Mouse (Mus musculus): ENCODE data around the gene Htra3. TPM values are rescaled to one million over a fixed set of nuclear protein-coding genes. Genes with fewer than 3 reads are reported as not detected.
A peak's percentile ranks its signal among the peaks of the same experiment; 100 is the strongest.

Gene Htra3
- polyA plus RNA-seq (2014; fragmentation: Nextera tagmentation; extraction: Ambion mirVana): 42.5 and 46.4 TPM in 2 replicates

DNA sequence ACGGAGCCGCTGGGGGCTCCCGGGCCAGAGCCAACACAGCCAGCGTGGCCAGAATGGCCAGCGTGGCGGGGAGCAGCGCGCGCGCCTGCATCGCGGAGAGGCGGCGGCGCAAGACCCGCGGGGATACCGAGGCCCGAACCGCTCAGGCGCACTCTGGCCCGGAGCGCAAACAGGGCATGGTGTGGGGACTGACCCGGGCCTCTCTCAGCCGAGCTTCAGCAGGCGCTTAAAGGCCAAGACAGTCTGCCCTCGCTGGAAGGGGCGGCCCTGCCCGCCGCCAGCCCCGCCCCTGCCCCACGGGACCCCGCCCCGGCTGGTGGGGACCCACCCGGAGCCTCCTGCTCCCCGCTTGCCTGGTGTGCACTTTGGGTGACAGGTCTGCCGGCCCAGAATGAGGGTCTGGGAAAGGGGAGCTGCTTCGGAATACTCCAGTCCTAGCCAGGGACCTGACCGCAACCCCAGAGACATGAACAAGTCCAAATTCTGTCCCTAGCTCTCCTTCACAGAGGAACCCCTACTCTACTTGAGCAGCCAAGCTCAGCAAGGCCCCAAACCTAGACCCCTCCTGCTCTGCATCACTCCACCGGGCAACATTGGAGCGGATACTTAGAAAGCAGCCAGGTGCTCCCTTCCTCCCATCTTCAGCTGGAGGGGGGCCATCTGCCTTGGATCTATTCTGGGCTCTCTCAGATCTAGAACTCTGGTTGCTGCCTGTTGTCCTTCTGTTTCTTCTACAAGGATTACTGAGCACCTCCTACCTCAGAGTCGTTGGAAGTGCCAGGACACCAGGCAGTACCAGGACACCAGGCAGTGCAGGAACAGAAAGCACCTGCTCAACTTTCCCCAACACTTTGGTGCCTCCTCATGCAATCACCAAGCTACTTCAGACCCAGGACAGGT lies at the start of gene Htra3:
Htra3 (minus strand) TSS at position 527 of the 900 bp plus-strand sequence.
- peak within 1 kb of the TSS; percentile 70 for H3K9ac ChIP-seq (ENCODE audit: low read depth, low read length)
- peaks cover 3% of the 10 kb centered on the region; the same call in 1 of the 2 replicates for H3K4me1 ChIP-seq (ENCODE audit: control insufficient read depth, insufficient read depth, low read length)
- H3K27me3 ChIP-seq (replicated peaks; ENCODE audit: control insufficient read depth, insufficient read depth, low read length): peaks cover 41% of the 10 kb centered on the region
- peak within 1 kb of the TSS; percentile 96 for H3K4me2 ChIP-seq (ENCODE audit: low read depth, low read length)
- no peaks in the 10 kb centered on the region for H3K9me3 ChIP-seq (ENCODE audit: control insufficient read depth, low read length)
- H3K4me3 ChIP-seq (ENCODE audit: low read depth, low read length): peak within 1 kb of the TSS; percentile 50
- ATAC-seq (ENCODE audit: low read depth) (peak; percentile 72), DNase-seq (ENCODE audit: low spot score) (no peak)
- WGBS: 14% methylated on average over 25 of the region's 42 CpGs
- no peaks in the 10 kb centered on the region for H3K36me3 ChIP-seq (ENCODE audit: control insufficient read depth, insufficient read depth, low read length)
- H3K27ac ChIP-seq (replicated peaks; ENCODE audit: low read depth, low read length): no peak within 1 kb of the TSS

DNA sequence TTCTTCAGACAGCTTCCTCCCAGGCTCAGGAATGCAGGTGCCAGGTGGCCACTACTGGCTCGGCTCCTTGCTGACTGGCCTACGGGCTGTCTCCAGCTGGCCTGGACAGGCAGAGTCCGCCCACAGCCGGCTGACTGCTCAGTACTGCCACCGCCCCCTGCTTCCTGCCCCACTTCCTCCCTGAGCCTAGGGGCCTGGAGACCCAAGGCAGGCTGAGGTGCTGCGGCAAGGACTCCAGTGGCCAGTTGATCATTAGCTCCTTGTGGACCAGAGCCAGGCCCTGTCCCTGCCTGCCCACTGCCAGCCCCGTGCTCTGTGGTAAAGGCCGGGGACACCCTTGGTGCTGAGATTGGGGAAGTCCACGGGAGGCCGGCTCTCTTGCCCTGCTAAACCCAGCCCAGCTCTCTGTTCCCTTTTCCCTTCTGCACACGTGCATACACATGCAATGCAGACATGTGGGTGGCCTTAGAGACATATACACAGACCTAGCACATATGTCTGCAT lies 49.4 kb upstream of the Htra3 start:
- WGBS: 39% methylated on average over 10 of the region's 11 CpGs
- H3K9ac ChIP-seq (ENCODE audit: low read depth, low read length): no peak overlapping the region
- ATAC-seq (ENCODE audit: low read depth) (peak; percentile 68; the same call in 1 of the 2 replicates), DNase-seq (ENCODE audit: low spot score) (peak; percentile 55)
- H3K4me1 ChIP-seq (ENCODE audit: control insufficient read depth, insufficient read depth, low read length): no peaks in the 10 kb centered on the region
- H3K4me2 ChIP-seq (ENCODE audit: low read depth, low read length): peak overlapping the region; percentile 10; the same call in 1 of the 2 replicates
- no peaks in the 10 kb centered on the region for H3K36me3 ChIP-seq (ENCODE audit: control insufficient read depth, insufficient read depth, low read length)
- no peaks in the 10 kb centered on the region for H3K9me3 ChIP-seq (ENCODE audit: control insufficient read depth, low read length)
- H3K27me3 ChIP-seq (replicated peaks; ENCODE audit: control insufficient read depth, insufficient read depth, low read length): no peaks in the 10 kb centered on the region
- H3K4me3 ChIP-seq (ENCODE audit: low read depth, low read length): peak overlapping the region; percentile 3; the same call in 1 of the 2 replicates
- H3K27ac ChIP-seq (replicated peaks; ENCODE audit: low read depth, low read length): peak overlapping the region; percentile 31

DNA sequence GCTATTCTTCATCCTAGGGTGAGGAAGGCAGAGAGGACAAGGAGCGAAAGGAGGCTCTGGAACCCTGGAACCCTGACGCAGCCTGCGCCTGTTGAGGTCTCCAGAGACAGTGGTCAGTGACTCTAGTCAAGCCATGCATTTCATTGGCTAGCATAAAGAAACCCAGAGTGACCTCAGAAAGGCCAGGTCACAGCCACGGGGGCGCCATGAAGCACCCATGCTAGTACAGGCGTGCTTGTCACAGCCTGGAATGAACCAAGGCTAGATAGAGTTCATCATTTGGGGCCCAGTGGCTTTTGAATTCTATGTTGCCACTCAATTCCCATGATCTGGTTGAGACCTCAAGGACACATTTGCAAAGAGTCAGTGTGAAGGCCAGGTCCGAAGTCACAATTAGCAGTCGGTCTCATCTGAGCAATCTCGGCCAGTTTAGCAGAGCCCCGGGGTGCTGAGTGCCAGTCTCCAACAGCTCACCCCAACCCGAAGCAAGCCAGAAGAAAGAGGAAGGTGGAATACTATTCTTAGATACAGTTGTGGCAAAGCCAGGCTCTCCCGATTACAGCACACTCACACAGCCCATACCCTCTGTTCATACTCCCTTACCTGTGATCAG lies 48.9 kb upstream of the Htra3 start:
- Histone ChIP-seq H3K4me3 (ENCODE audit: low read depth, low read length) (peak overlapping the region; percentile 3; the same call in 1 of the 2 replicates), H3K4me2 (ENCODE audit: low read depth, low read length) (peak overlapping the region; percentile 10; the same call in 1 of the 2 replicates), H3K9me3 (ENCODE audit: control insufficient read depth, low read length) (no peaks in the 10 kb centered on the region), H3K36me3 (ENCODE audit: control insufficient read depth, insufficient read depth, low read length) (no peaks in the 10 kb centered on the region), H3K27me3 (replicated peaks; ENCODE audit: control insufficient read depth, insufficient read depth, low read length) (no peaks in the 10 kb centered on the region), H3K9ac (ENCODE audit: low read depth, low read length) (no peak overlapping the region), H3K27ac (replicated peaks; ENCODE audit: low read depth, low read length) (no peak overlapping the region), H3K4me1 (ENCODE audit: control insufficient read depth, insufficient read depth, low read length) (no peaks in the 10 kb centered on the region)
- no peak for ATAC-seq (ENCODE audit: low read depth)
- DNase-seq (ENCODE audit: low spot score): no peak
- WGBS: 81% methylated on average over 12 of the region's 12 CpGs

DNA sequence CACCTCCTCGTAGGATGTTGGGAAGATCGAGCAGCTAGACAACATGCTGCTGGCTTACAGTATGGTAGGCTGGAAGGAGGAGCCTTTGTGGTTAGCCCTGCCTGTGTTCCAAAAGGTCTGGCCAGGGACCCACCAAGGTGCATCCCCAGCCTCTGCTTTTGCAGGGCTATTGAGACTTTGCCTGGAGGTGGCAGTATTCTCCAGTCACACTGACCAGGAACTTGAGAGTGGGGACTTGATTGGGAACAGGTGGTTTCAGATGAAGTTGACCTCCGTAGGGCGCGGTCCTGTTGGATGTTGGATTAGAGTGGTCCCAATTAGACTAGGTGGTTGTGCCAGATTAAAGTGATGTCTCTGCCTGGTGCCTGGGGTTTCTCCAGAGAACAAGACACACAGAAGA lies 47.9 kb upstream of the Htra3 start:
- Histone ChIP-seq H3K27me3 (replicated peaks; ENCODE audit: control insufficient read depth, insufficient read depth, low read length) (no peaks in the 10 kb centered on the region), H3K4me2 (ENCODE audit: low read depth, low read length) (no peak overlapping the region), H3K4me1 (ENCODE audit: control insufficient read depth, insufficient read depth, low read length) (no peaks in the 10 kb centered on the region), H3K27ac (replicated peaks; ENCODE audit: low read depth, low read length) (no peak overlapping the region), H3K9me3 (ENCODE audit: control insufficient read depth, low read length) (no peaks in the 10 kb centered on the region), H3K9ac (ENCODE audit: low read depth, low read length) (no peak overlapping the region), H3K36me3 (ENCODE audit: control insufficient read depth, insufficient read depth, low read length) (no peaks in the 10 kb centered on the region), H3K4me3 (ENCODE audit: low read depth, low read length) (no peak overlapping the region)
- ATAC-seq (ENCODE audit: low read depth) (no peak), DNase-seq (ENCODE audit: low spot score) (no peak)
- 77% methylated on average over 5 of the region's 5 CpGs for WGBS

DNA sequence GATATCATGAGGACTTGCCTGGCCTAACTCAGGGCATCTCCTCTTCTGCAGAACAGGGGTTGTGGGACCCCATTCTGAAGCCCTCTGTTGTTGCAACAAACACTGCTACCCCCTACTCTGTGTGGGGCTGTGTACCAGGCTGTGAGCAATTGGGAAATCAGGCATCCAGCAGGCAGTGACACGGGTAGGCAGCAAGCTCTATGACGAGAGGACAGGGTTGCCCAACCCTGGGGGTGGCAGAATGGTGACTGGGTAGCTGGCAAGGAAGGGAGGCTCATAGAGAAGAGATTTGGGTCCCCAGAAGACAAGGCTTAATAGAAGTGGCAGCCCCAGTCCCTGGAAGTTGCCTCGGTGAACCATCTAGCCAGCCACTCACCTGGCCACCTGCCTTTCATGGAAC lies 46.3 kb upstream of the Htra3 start:
- WGBS: 78% methylated on average over 3 of the region's 3 CpGs
- no peaks in the 10 kb centered on the region for H3K36me3 ChIP-seq (ENCODE audit: control insufficient read depth, insufficient read depth, low read length)
- no peak overlapping the region for H3K27ac ChIP-seq (replicated peaks; ENCODE audit: low read depth, low read length)
- ATAC-seq (ENCODE audit: low read depth) (no peak), DNase-seq (ENCODE audit: low spot score) (no peak)
- no peaks in the 10 kb centered on the region for H3K4me1 ChIP-seq (ENCODE audit: control insufficient read depth, insufficient read depth, low read length)
- H3K4me3 ChIP-seq (ENCODE audit: low read depth, low read length): no peak overlapping the region
- H3K9me3 ChIP-seq (ENCODE audit: control insufficient read depth, low read length): no peaks in the 10 kb centered on the region
- no peak overlapping the region for H3K9ac ChIP-seq (ENCODE audit: low read depth, low read length)
- H3K4me2 ChIP-seq (ENCODE audit: low read depth, low read length): no peak overlapping the region
- H3K27me3 ChIP-seq (replicated peaks; ENCODE audit: control insufficient read depth, insufficient read depth, low read length): no peaks in the 10 kb centered on the region

DNA sequence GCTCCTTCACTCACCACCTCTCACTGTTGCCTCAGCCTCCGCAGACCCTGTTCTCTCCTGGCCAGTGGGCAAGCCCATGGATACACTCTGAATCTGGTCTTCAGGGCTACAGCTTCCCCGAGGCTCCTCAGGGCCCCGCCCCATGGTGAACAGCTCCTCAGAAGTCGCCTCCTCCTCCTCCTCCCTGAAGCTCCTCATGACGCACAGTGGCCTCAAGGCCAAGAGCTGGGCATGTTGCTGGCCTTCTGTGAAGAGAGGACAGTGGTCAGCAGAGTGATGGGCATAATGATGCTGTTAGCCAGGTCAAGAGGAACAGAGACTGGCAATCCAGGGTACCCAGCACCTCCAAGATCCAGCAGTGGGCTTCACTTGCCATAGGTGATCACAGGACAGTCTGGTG lies 44.3 kb upstream of the Htra3 start:
- Histone ChIP-seq H3K27me3 (replicated peaks; ENCODE audit: control insufficient read depth, insufficient read depth, low read length) (no peaks in the 10 kb centered on the region), H3K9me3 (ENCODE audit: control insufficient read depth, low read length) (no peaks in the 10 kb centered on the region), H3K4me3 (ENCODE audit: low read depth, low read length) (no peak overlapping the region), H3K36me3 (ENCODE audit: control insufficient read depth, insufficient read depth, low read length) (no peaks in the 10 kb centered on the region), H3K9ac (ENCODE audit: low read depth, low read length) (no peak overlapping the region), H3K4me2 (ENCODE audit: low read depth, low read length) (no peak overlapping the region), H3K27ac (replicated peaks; ENCODE audit: low read depth, low read length) (no peak overlapping the region), H3K4me1 (ENCODE audit: control insufficient read depth, insufficient read depth, low read length) (no peaks in the 10 kb centered on the region)
- WGBS: 66% methylated on average over 5 of the region's 5 CpGs
- no peak for ATAC-seq (ENCODE audit: low read depth)
- DNase-seq (ENCODE audit: low spot score): no peak

DNA sequence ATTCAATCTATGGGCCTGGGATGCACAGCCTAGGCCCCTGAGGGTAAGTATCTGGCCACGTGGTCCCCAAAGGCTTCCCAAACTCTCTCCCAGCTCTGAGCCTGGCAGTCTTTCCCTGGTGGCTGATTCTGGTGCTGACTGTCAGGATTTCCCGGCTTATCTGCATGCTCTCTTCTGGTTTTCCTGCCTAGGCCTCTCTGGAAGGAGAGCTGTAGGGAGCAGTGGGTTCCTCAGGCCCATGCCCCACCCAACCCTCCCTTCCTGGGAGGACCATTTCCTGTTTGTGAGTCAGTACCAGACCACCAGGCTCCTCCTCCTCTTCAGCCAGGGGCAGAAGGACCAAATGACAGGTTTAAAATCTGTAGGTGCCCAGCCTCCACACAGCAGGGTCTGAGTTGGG lies 43.1 kb upstream of the Htra3 start:
- ATAC-seq (ENCODE audit: low read depth): no peak
- Histone ChIP-seq H3K4me3 (ENCODE audit: low read depth, low read length) (no peak overlapping the region), H3K9ac (ENCODE audit: low read depth, low read length) (no peak overlapping the region), H3K36me3 (ENCODE audit: control insufficient read depth, insufficient read depth, low read length) (no peaks in the 10 kb centered on the region), H3K27ac (replicated peaks; ENCODE audit: low read depth, low read length) (no peak overlapping the region), H3K9me3 (ENCODE audit: control insufficient read depth, low read length) (no peaks in the 10 kb centered on the region), H3K27me3 (replicated peaks; ENCODE audit: control insufficient read depth, insufficient read depth, low read length) (no peaks in the 10 kb centered on the region), H3K4me2 (ENCODE audit: low read depth, low read length) (no peak overlapping the region), H3K4me1 (ENCODE audit: control insufficient read depth, insufficient read depth, low read length) (no peaks in the 10 kb centered on the region)
- DNase-seq (ENCODE audit: low spot score): no peak
- 69% methylated on average over 2 of the region's 2 CpGs for WGBS

DNA sequence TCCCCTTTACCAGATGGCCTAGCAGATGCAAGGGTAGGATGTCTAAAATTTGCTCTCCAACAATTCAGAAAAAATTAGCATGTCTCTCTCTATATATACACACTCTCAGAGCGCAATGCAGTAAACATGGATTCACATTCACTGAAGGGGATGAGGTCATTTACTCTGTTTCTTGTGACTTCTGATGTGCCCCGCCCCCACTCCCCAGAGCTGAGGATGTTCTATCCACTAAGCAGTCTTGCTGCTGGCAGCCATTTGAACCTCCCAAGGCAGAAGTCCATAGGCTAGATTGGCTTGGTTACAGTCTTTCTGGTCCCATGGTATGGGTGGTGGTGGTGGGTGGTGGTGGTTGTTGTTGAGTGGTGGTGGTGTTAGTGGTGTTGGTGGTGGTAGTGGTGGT lies 42.4 kb upstream of the Htra3 start:
- ATAC-seq (ENCODE audit: low read depth) (no peak), DNase-seq (ENCODE audit: low spot score) (no peak)
- WGBS: 97% methylated on average over 2 of the region's 2 CpGs
- Histone ChIP-seq H3K9ac (ENCODE audit: low read depth, low read length) (no peak overlapping the region), H3K27me3 (replicated peaks; ENCODE audit: control insufficient read depth, insufficient read depth, low read length) (no peaks in the 10 kb centered on the region), H3K4me3 (ENCODE audit: low read depth, low read length) (no peak overlapping the region), H3K4me2 (ENCODE audit: low read depth, low read length) (no peak overlapping the region), H3K9me3 (ENCODE audit: control insufficient read depth, low read length) (no peaks in the 10 kb centered on the region), H3K36me3 (ENCODE audit: control insufficient read depth, insufficient read depth, low read length) (no peaks in the 10 kb centered on the region), H3K27ac (replicated peaks; ENCODE audit: low read depth, low read length) (no peak overlapping the region), H3K4me1 (ENCODE audit: control insufficient read depth, insufficient read depth, low read length) (no peaks in the 10 kb centered on the region)

Data from embryonic facial prominence, embryonic 14.5 days (tissue).